Mouse (Mus musculus) neural tube, embryonic 15.5 days (tissue): ENCODE results near the gene Dtx2. TPM values are rescaled to one million over a fixed set of nuclear protein-coding genes. Genes with fewer than 3 reads are reported as not detected.

Experiments
- ATAC-seq: fragments of 200-750 bp; cut with Nextera tagmentation; 2 replicates; pipeline ENCODE4 v1.8.0; 2017; ENCODE audit warnings: mild to moderate bottlenecking, moderate TSS enrichment, moderate library complexity; ENCODE audit not compliant: low FRiP score
- H3K27ac ChIP-seq: fragments of 300-500 bp; sonication (generic); replicated peaks from 2 replicates; pipeline ENCODE4 v1.5.1; 2015; ENCODE audit warnings: mild to moderate bottlenecking, inconsistent platforms
- H3K27me3 ChIP-seq: fragments of 300-500 bp; sonication (generic); replicated peaks from 2 replicates; pipeline ENCODE4 v1.6.1; 2015; ENCODE audit warnings: inconsistent platforms
- H3K36me3 ChIP-seq: fragments of 300-500 bp; sonication (generic); 2 replicates; pipeline ENCODE4 v1.6.1; 2015; ENCODE audit warnings: inconsistent platforms
- H3K4me1 ChIP-seq: fragments of 300-500 bp; sonication (generic); 2 replicates; pipeline ENCODE4 v1.6.1; 2015; ENCODE audit warnings: inconsistent platforms
- H3K4me2 ChIP-seq: fragments of 300-500 bp; sonication (generic); 2 replicates; pipeline ENCODE4 v1.6.1; 2015; ENCODE audit warnings: inconsistent platforms, mild to moderate bottlenecking, moderate library complexity
- H3K4me3 ChIP-seq: fragments of 300-500 bp; sonication (generic); replicated peaks from 2 replicates; pipeline ENCODE4 v1.5.1; 2015; ENCODE audit warnings: mild to moderate bottlenecking, inconsistent platforms
- H3K9ac ChIP-seq: fragments of 300-500 bp; sonication (generic); replicated peaks from 2 replicates; pipeline ENCODE4 v1.6.1; 2015; ENCODE audit warnings: mild to moderate bottlenecking, inconsistent platforms
- H3K9me3 ChIP-seq: fragments of 300-500 bp; sonication (generic); replicated peaks from 2 replicates; pipeline ENCODE4 v1.6.1; 2016; ENCODE audit warnings: inconsistent platforms
- WGBS: fragments of 180-500 bp; shearing (Covaris S2); methylation state at CpG from one replicate; pipeline ENCODE4 v1.1.7; 2015; ENCODE audit warnings: mixed read lengths; 5-methylcytosine and 5-hydroxymethylcytosine counted together
- polyA plus RNA-seq: library from polyadenylated mRNA; unstranded; fragments of >200 nt; fragmentation: Nextera tagmentation; extraction: Ambion mirVana; gene quantifications from 2 replicates; pipeline ENCODE4 v1.2.1, GENCODE M21; 2015

Gene Dtx2
- polyA plus RNA-seq, 1 experiment from 2014 or later: 22.5 TPM

DNA sequence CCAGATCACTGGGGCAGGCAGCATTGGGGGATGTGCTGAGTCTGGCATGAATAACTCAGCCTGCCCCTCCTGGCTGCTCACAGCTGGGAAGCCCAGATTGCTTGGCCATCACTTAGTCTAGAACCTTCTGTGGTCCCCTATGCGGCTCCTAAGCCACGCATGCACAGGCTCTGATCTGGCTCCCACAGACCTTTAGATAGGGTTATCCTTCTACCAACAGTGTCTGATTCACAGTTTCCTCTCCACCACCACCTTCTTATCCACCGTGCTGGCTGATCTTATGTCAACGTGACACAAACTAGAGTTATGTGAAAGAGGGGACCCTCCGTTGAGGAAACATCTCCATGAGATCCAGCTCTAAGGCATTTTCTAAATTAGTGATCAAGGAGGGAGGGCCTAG lies 80.5 kb downstream of the Dtx2 start:
- 0 out of 2 replicates have a peak, but pooled peaks cover 6% of the 10 kb centered on the region for H3K4me1 ChIP-seq
- H3K27me3 ChIP-seq: no peaks in the 10 kb centered on the region
- H3K4me3 ChIP-seq: no peak overlapping the region
- no peak overlapping the region for H3K9ac ChIP-seq
- ATAC-seq: no peak
- H3K9me3 ChIP-seq: no peaks in the 10 kb centered on the region
- 95% methylated on average over 5 of the region's 5 CpGs for WGBS
- no peak overlapping the region for H3K27ac ChIP-seq
- no peak overlapping the region for H3K4me2 ChIP-seq
- H3K36me3 ChIP-seq: no peaks in the 10 kb centered on the region

- no peak for ATAC-seq
- H3K9ac ChIP-seq: no peak overlapping the region
- 46% methylated on average over 7 of the region's 7 CpGs for WGBS
Observed at GRCm38 (mm10) chr5:136076284-136076683, 81.7 kb downstream of the Dtx2 start.

DNA sequence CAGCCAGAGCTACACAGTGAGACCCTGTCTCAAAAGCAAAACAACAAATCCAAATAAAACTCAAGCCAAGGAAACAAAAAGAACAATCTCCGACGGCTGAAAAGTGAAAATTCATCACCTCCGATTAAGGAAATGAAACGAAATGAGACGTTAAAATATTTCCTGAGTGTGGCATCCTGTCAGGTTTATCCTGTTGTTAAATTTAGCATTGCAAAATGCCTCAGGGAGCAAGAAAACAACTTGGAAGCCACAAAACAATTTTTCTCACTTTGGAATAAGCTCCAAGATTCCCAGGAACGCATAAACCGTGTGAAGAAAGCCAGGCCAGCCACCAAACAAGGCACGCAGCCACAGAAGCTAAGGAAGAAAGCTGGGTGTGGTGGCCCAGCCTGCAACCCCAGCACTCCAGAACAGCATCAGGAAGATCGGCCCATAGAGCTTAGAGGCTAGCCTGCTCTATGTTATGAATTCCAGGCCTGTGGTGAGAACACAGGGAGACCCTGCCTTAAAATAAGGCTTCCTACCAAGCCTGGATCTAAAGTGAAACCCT lies 82.5 kb downstream of the Dtx2 start:
- H3K27ac ChIP-seq: no peak overlapping the region
- H3K4me3 ChIP-seq: no peak overlapping the region
- H3K36me3 ChIP-seq: no peaks in the 10 kb centered on the region
- no peak overlapping the region for H3K4me2 ChIP-seq
- no peaks in the 10 kb centered on the region for H3K9me3 ChIP-seq
- no peak overlapping the region for H3K9ac ChIP-seq
- no peak for ATAC-seq
- 0 out of 2 replicates have a peak, but pooled peaks cover 6% of the 10 kb centered on the region for H3K4me1 ChIP-seq
- WGBS: 83% methylated on average over 9 of the region's 9 CpGs
- no peaks in the 10 kb centered on the region for H3K27me3 ChIP-seq

More at GRCm38 (mm10) chr5:136076284-136076683, 81.7 kb downstream of the Dtx2 start:
- Histone ChIP-seq H3K27me3 (no peaks in the 10 kb centered on the region), H3K27ac (no peak overlapping the region), H3K9me3 (no peaks in the 10 kb centered on the region), H3K36me3 (no peaks in the 10 kb centered on the region), H3K4me1 (0 out of 2 replicates have a peak, but pooled peaks cover 6% of the 10 kb centered on the region), H3K4me2 (no peak overlapping the region), H3K4me3 (no peak overlapping the region)

DNA sequence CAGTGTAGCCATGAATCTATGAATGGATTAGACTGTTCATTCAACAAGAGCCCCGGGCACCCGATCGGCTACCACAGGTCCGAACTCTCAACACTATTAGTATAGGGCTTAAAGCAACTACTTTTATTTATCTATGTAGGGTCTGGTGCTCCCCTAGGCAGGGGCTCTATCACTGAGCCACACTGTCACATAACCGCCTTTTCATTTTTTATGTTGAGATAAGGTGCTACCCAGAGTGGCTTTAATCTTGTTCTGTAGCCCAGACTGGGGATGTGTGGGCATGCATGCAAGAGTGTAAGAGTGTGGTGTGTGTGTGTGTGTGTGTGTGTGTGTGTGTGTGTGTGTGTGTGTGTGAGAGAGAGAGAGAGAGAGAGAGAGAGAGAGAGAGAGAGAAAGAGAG lies 83.5 kb downstream of the Dtx2 start:
- Histone ChIP-seq H3K4me3 (no peak overlapping the region), H3K27ac (no peak overlapping the region), H3K9ac (no peak overlapping the region), H3K27me3 (no peaks in the 10 kb centered on the region), H3K9me3 (no peaks in the 10 kb centered on the region), H3K4me1 (peaks cover 8% of the 10 kb centered on the region; the same call in 1 of the 2 replicates), H3K36me3 (no peaks in the 10 kb centered on the region), H3K4me2 (no peak overlapping the region)
- no peak for ATAC-seq
- 95% methylated on average over 5 of the region's 5 CpGs for WGBS

GRCm38 (mm10) chr5:136082345-136082744 lies 87.7 kb downstream of the Dtx2 start:
- ATAC-seq: no peak
- Histone ChIP-seq H3K4me1 (peaks cover 27% of the 10 kb centered on the region), H3K9me3 (no peaks in the 10 kb centered on the region), H3K4me3 (no peak overlapping the region), H3K9ac (no peak overlapping the region), H3K36me3 (no peaks in the 10 kb centered on the region), H3K4me2 (no peak overlapping the region), H3K27ac (no peak overlapping the region), H3K27me3 (0 out of 2 replicates have a peak, but pooled peaks cover 3% of the 10 kb centered on the region)
- 78% methylated on average over 4 of the region's 4 CpGs for WGBS

Other genes starting within 250 kb of the Dtx2 start
- 0.36 and 0.88 TPM in 2 replicates for gene Styxl1, start 216.4 kb upstream of the Dtx2 start, polyA plus RNA-seq
- 658 and 665 TPM in 2 replicates for gene Mdh2, start 216.3 kb upstream of the Dtx2 start, polyA plus RNA-seq
- gene Srrm3, start 187.9 kb upstream of the Dtx2 start, polyA plus RNA-seq: 65.5 and 87.3 TPM in 2 replicates
- 36.4 and 38.1 TPM in 2 replicates for gene Hspb1, start 106.9 kb upstream of the Dtx2 start, polyA plus RNA-seq
- 776 and 868 TPM in 2 replicates for gene Ywhag, start 60.2 kb upstream of the Dtx2 start, polyA plus RNA-seq
- gene Ssc4d, start 20.3 kb upstream of the Dtx2 start, polyA plus RNA-seq: 1.6 and 1.8 TPM in 2 replicates
- gene Zp3, start 14.7 kb upstream of the Dtx2 start, polyA plus RNA-seq: 0.14 and 0.27 TPM in 2 replicates
- gene Upk3b, start 43.7 kb downstream of the Dtx2 start, polyA plus RNA-seq: 1.1 and 3.7 TPM in 2 replicates
- 1.2 TPM in 1 of 2 replicates, not detected in the other for gene Upk3bl, start 59.7 kb downstream of the Dtx2 start, polyA plus RNA-seq
- 19.2 and 21.4 TPM in 2 replicates for gene Rasa4, start 89.1 kb downstream of the Dtx2 start, polyA plus RNA-seq
- 216 and 226 TPM in 2 replicates for gene Polr2j, start 121.8 kb downstream of the Dtx2 start, polyA plus RNA-seq
- 22.7 and 29.4 TPM in 2 replicates for gene Lrwd1, start 141.3 kb downstream of the Dtx2 start, polyA plus RNA-seq
- gene Alkbh4, start 141.3 kb downstream of the Dtx2 start, polyA plus RNA-seq: 23.2 and 24.2 TPM in 2 replicates
- 40.0 and 45.6 TPM in 2 replicates for gene Orai2, start 175.9 kb downstream of the Dtx2 start, polyA plus RNA-seq
- gene Prkrip1, start 204.2 kb downstream of the Dtx2 start, polyA plus RNA-seq: 62.1 and 63.9 TPM in 2 replicates